Mouse (Mus musculus) ES-CJ7 (cell line): Measurements from ENCODE around the gene Nodal.

Source experiments
- DNase-seq: peaks from one replicate; pipeline ENCODE4 v3.0.0; 2011; ENCODE audit warnings: low read depth, low spot score

Nodal gene

DNA sequence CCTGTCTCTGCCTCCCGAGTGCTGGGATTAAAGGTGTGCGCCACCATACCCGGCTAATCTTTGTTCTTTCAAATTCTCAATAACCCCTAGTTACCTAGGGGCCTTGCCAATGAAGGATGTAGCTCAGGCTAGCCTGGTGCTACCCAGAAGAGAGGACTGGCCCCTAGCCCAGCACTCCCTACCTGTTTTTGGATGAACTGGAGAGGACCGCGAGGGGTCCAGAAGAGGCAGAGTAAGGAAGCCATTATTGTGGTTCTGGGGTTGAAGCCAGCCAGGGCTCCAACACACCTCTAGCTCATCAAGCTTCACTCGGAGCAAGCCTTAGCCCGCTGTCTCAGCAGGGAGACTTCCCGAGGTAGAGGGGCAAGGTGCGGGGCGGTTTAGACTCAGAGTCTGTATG, at the start of gene Nodal:
Gene Nodal, plus strand, starts transcription at position 301 of the 400 bp plus-strand sequence.
- DNase-seq, result no peak

DNA sequence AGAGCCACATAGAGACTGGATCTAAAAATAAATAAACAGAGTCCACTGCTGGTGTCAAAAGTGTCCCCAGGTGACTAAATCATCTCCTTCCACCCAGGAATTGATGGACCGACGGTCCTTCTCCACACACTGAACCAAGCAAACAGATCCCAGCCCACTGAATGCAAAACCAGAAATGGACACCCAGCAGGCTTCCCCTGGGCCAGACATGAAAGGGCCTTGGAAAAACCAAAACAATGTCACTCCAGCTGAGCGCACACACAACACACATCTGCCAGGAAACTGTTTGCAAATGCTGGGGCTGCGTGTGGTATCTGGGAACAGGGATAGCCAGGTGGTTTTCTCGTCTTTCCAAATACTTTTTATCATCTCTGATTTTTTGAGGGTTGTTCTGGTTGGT, 48.0 kb upstream of the Nodal start:
- DNase-seq, result no peak

DNA sequence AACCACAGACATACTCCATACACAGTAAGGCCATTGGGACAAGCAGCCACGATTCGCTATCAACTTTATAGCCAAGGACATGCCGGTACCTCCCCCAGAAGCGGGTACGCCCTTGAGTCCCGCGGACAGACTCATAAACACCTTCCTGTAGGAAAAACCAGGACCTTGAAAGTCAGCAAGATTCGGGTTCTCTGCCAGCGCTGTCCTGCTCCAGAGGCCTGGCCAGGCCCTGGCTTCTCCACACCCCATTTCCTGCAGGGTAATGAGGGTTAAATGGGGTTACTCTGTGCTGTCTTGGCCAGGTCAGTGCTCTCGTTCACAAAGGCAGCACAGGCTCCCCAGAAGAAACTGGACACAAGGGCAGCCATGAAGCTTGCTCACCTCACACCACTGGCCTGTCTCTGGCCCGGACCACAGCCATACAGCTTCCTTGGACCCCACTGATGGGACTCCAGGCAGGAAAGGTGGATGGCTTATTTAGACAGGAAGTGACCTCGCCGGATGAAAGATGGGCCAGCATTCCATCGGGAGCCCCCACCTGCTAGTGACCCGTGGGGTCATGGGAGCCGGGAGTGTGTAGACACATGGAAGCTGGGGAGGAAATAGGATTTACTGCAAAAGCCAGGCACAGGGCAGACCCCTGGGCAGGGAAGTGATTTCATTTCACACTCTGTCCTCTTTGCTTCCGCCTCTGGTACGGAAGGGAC, 47.3 kb upstream of the Nodal start:
- no peak for DNase-seq

DNA sequence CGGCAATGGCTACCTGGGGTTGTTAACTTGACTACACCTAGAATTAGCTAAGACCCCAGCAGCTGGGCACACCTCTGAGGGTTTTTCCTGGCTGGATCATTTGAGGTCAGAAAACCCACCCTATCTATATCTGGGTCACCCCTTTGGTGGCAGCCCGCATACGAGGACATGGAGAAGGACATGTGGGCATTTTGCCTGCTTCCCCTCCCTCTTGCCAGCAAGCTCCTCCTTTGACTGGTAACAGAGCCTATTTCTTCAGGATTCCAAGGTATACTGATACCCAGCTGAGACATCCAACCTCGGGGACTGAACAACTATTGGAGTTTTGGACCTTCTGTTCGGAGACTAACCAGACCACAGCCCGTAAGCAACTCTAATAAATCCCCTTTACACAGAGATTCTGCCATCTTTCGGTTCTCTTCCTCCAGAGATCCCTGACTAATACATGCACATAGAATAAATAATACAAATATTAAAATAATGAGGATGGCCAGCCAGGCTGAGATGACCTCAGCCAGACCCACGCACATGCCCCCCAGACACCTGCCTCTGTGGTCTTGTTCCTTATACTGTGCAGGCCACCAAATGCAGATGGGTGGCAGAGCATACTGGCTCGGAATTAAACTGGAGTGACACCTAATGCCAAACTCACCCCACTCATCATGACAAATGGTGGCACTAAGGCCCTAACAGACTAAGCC, 45.7 kb upstream of the Nodal start:
- no peak for DNase-seq

DNA sequence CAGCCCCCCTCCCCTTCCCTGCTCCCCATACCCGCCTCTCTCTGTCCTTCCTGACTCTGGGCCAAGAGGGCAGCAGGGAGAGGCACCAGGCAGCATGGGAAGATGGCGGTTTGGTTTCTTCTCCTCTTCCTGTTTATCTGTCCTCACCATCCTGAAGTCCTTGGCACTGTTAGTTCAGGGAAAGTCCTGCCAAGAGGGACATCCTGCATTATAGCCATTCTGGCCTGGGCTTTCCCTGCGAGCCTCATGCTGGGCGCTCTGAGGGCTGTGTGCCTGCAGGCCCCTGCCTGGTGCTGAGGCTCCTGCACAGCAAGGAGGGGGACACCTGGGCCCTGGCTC, 45.2 kb upstream of the Nodal start:
- no peak for DNase-seq

DNA sequence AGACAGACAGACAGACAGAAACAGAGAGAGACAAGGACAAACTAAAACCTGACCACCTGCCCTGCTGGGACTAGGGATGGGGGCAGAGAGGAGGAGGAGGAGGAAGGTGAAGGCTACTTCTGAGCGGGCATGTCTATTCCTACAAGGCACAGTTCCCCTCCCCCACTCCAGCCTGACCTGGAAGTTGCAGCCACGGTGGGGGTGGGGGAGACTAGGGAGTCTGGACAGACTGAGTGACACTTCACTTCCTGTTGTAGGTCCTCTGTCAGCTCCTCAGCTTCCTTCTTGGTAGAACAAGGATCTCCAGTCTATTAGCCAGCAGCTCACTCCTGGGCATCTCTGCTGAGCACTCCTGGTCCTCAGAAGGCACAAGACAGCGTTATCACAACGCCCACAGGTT, 43.7 kb upstream of the Nodal start:
- DNase-seq, result peak; percentile 41

DNA sequence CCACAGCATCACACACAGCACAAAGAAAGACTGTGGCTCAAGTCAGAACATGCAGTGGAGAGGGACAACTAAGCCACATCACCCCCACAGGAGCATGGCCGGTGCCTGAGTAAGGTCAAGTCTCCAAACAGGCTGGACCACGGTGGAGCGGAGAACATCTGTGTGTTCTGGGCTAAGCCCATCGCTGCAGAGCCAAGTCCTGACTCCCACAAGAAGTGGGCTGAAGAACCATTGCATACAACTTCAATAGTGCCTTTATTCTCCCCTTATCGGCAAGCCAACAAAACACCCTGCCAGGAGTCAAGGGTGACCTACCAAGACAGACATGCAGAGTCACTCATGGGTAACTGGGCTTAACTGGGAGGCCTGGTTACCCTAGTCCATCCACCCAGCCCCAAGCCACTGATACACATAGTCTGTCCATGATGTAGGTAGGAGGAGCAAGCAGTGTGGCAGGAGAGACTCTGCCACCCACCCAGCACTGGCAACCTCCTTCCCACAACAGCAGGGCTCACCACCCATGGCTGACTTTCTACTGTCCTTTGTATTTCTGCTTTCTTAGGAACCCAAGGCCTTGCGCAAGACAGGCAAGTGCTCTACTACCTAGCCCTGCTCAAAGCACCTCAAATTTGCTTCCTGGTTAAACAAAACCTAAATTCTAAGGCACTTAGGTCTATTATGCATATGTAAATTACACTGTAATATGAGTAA, 42.8 kb upstream of the Nodal start:
- peak; percentile 29 for DNase-seq

DNA sequence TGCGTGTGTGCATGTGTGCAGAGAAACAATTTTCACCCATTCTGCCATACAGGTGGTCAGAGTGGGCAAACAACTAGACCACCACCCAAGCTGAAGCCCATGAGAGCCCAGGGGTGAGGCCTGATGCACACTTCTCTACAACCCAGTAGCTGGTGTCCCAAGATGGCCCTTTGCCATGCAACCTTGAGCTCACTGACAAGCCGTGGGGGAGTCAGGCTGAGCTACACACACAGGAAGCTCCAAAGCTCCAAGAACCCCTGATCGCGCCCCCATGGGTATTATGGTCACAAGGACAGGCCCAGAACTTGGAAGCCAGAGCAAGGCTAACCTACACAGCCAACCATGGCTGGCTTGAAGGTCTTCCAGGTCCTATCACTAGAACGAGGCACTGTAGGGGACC, 39.7 kb upstream of the Nodal start:
- no peak for DNase-seq

DNA sequence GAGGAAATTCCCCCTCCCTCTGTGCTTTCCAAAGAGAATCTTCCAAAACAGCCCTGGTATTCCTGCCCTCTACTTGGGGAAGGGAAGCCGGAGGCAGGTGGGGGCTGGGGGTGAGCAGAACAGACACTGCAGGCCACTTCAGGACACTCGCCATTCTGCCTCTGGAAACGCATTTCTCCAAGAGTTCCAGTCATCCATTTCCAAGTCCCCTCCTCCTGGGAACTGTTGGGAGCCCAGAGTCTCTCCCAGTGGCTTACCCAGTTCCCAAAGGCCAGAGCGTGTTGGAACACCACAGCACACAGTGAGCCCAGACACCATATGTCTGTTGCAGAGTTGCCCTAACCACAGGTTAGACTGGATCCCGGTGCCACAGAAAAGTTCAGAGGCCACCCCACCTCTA, 39.1 kb upstream of the Nodal start:
- no peak for DNase-seq

DNA sequence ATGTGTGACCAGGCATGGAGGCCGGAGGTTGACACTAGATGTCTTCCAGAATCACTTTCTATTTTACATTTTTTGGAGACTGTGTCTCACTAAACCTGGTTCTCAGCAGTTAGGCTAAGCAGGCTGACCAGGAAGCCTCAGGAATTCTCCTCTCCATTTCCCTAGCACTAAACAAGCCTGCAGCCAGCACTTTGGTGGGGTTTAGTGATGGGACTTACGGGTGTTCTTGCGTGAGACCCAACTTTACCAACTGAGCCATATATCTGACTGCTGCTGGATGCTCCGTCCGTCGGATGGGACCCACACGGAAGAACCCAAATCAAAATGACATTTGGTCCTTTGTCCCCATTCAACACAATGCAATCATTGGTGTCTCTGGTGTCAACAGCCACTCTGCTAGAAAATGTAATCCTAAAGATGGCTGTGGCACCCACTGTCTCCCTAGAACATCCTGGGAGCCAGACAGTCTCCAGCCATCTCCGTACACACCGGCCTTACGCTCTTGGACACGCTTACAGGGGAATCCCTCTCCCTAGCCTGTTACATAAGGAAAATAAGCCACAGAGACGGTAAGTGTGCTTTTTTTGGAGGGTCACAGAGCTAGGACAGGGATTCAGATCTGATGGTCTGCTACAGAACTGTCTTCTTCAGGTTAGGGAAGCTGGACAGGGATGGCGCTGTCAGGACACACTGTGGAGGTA, 38.3 kb upstream of the Nodal start:
- no peak for DNase-seq

DNA sequence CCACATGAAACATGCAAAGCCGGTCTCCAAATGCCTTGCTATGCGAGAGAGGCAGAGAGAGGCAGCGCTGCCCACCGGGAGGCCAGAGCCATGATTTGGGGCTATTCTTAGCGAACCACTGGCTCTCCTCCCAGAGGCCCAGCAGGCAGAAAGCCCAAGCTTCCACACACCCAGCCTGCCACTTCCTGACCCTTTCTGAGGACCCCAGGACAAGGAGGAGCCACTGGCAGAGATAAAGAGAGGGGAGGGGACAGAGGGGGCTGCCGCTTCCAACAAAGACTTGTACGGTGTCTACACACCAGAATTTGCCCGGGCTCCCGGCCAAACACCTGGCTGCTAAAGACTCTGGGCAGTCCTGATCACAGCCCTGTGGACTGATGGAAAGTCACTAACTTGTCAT, 37.6 kb upstream of the Nodal start:
- no peak for DNase-seq

DNA sequence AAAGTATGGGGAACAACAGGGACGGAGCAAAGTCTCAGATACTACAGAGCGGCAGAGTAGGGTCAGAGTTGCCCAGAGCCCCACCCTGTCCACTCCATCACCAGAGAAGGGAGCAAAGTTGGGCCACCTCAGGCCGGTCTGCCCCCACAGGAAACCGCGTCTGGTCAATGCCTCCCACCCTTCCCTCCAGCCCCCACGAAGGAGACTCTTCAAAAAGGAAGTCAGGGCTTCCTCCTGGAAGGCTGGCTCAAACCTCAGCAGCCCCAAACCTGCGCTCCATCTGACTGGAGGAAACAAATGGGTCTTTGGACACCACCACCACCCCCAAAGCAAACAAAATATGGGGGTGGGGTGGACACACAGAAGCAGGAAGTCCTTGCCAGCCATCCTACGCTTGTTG, 35.9 kb upstream of the Nodal start:
- no peak for DNase-seq

DNA sequence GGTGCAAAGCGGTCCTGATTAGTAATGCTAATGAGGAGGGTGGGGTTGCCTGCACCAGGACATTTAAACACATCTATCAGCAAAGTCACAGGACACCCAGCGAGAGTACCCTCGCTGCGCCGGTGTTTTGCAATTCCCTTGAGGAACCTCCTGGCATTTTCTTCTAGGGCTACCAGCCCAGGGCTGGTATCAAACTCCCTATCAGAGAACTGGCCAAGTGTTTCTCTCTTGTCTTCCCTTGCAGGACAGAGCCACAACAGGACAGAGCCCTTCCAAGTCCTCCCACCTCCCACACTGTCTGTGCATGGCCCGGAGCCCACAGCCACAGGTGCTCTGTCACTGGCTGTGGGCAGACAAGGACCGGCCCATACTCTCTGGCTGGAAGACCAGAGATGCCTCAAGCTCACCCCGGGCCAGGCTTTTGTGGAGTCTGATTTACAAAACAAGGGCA, 35.5 kb upstream of the Nodal start:
- DNase-seq, result peak; percentile 90

DNA sequence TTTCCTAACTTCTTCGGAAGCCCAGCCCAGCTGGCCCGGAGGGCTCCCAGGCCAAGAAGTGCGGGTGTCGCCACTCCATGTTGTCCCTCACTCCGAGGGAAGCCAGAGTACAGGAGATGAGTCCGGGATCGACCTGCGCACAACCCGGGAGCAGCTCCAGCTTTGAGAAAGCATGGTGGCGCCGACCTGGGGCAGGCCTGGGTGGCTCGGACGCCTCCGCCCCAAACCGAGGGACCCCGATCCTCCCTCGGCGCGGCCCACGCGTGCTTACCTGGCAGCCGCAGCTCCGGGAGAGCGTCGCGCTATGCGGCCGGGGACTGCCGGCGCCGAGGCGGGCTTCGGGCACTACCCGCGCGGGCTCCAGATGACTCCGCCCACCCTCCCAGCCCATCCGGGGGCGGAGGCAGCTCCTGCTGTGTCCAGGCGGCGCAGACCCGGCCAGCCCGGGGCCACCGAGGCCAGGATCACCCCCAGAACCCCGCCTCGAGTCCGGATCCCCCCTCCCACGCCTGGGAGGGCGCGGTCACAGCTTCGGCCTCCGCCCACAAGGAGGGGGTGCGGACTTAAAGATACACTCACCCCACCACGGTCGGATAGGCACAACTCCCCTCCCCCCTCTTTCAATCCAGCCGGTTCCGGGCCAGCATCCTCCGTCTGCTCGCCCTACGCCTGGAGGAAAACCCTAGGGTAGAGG, 34.6 kb upstream of the Nodal start, which contains the start of gene Pald1:
Gene Pald1, minus strand, starts transcription at position 510 of the 694 bp plus-strand sequence.
- DNase-seq, result peak; percentile 81

DNA sequence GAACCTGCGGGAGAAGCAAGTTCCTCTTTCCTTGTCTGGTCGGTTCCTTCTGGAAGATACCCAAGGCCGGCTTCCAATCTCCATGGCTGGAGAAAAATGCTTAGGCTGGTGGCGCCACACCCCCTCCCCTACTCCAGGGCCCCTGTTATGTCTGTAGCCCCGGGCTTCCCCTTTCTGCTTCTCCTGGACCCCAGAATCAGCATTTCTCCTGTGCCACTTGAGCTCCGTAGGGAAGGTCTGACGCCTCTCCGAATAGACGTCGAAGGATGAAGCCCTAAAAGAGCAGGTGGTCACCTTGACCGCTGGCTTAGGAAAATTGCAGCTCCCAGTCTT, 34.1 kb upstream of the Nodal start:
- DNase-seq, result no peak

DNA sequence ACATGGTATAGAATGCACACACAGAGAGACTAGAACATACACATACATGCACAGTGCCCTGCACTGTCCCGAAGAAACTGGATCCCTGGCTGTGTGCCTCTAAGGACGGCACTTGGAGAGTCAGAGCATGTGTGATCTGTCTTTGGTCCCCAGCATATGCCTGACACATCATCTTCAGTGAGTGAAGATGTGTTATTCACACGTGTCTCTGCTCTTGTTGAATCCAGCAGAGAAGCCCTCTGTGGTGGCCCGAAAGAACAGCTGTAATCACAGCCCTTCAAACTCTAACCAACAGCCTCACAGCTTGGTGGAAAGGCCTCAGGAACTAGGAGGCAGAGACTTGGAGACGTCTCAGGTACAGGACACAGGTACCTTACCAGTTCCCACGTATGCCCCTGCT, 32.6 kb upstream of the Nodal start:
- no peak for DNase-seq

DNA sequence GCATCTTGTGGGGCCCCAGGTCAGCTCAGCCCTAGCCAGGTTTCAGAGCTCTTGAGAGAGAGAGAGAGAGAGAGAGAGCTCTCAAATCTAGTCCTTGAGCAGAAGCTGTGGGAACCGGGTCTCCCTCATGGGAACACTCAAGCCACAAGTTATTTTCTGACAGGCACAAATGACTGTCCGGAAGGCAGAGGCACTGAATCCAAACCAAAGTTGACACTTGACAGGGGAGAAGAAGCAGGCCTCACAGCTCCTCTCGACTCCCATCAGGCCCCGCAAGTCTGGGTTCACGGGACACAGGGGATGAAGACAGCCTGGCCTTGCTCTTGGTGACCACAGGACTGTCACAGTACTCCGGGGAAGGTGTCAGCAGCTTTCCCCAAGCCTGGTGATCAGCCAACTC, 31.5 kb upstream of the Nodal start:
- DNase-seq, result no peak

DNA sequence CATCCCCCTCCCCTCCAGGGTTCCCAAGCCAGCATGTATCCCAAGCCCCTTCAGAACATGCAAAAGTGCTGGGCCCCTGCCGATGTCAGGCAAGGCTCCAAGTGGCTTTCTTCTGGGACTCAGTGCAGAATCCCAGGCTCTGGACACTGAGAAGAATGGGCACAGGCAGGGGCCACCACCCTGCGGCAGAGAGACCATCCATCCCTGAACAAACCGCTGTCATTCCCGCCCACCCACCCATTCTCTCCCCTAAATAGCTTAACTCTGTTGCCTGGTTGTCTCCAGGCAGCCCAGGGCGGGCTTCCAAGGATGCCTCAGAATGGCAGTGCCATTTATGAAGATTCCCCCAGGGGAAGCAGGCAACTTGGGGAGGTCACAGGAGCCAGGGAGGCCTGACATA, 28.8 kb upstream of the Nodal start:
- no peak for DNase-seq

DNA sequence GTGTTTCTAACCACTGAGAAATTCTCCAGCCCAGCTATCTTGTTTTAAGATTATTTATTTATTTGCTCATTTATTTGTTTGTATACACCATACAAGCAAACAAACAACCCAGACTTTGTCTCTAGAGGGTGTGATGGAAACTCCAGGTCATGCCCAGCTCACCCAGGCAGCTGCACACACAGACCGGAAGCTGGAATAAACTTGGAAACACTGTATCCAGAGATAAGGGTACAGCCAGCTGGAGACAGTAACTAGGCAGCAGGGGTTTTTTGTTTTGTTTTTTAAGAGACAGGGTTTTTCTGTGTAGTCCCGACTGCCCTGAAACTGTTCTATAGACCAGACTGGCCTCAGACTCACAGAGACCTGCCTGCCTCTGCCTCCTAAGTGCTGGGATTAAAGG, 27.6 kb upstream of the Nodal start:
- no peak for DNase-seq

DNA sequence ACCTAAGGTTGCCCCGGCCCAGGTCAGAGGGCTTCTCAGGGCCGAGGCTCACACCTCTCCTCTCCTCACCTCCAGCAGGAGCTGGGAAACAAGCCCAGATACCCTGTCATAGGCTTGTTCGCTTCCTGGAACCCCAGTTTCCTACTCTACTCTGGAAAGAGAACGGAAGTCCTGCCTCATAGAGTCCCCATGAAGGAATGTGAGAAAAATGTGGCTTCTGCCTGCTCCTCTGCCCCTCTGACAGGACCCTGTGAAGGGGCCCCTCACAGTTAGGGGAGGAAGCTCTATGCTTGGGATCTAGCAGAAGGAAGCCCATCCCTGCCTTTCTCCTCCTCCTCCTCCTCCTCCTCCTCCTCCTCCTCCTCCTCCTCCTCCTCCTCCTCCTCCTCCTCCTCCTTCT, 25.2 kb upstream of the Nodal start:
- no peak for DNase-seq

DNA sequence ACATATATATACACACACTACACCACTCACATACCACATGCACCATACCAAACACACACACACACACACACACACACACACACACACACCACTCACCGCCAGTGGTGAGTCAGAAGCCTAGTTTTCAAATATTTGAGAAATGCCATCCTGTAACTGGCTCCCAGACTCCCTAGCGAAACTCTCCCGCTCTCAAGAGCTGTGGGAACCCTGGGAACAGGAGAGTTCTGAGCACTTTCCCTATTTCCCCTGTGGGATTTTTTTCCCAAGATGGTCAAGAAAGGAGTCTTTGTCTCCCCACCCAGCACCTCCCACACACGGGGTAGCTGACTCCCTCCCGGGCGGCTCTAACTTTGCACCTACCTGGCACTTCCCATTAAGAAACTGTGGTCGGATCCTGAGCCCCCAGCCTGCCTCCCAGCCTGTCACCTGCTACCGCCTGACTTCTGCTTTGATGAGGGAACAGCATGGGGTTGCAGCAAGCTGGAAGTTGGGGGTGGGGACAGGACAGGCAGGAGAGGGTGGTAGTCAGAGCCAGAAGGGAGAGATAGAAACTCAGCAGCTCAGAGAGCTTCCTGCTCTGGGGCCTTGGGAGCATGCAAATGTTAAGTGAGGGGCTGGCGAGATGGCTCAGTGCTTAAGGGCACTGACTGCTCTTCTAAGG, 23.2 kb upstream of the Nodal start:
- peak; percentile 81 for DNase-seq
